Mouse (Mus musculus): ENCODE data around the gene Sobp.

- TF ChIP-seq CTCF (IDR thresholded peaks at IDR 0.05; ENCODE audit: low read depth) (no peak), EP300 (optimal IDR thresholded peaks at IDR 0.05) (no peak)
These were observed 90.3 kb downstream of the Sobp start for GRCm38 (mm10) chr10:43084087-43084366.
